Mouse (Mus musculus) liver, postnatal 0 days (tissue): Measurements from ENCODE around the gene Vti1a.

Experiments
- CTCF ChIP-seq: sonication (generic); IDR thresholded peaks from 2 replicates; pipeline ENCODE4 v1.5.1; 2016; ENCODE audit warnings: antibody characterized with exemption, low read depth
- EP300 ChIP-seq: IDR thresholded peaks from 2 replicates; pipeline ENCODE4 v1.6.1; 2016; ENCODE audit warnings: antibody characterized with exemption, low read depth, mild to moderate bottlenecking

DNA sequence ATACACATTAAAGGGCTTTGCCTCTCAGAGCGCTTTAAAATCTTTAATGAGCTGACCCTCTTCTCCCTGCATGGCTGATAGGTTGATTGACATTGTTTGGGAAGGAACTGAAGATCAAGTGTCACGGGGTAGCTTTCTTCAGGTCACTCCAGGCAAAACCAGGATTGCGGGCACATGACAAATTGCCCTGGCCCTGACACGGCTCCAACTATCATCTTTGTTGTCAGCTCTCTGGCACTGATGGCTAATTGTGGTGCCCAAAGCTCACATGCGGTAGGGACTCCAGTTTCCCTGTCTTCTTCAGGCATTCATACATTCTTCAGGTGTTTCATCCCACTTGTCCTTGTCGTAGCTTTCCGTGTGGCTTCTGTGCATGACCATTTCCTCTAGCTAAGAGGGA is 300.2 kb downstream of the Vti1a start:
- no peak for TF ChIP-seq CTCF
- TF ChIP-seq EP300: no peak
